Mouse (Mus musculus) G1E-ER4 (cell line): Measurements from ENCODE around the gene Tulp1. TPM values are rescaled to one million over a fixed set of nuclear protein-coding genes. Genes with fewer than 3 reads are reported as not detected.

Experiments
- GATA1 ChIP-seq: IDR thresholded peaks from one replicate; pipeline ENCODE4 v1.8.0; 2012; ENCODE audit warnings: low read length, inconsistent platforms
- polyA plus RNA-seq: library from polyadenylated mRNA; stranded (reverse); fragments of >175 nt; gene quantifications from 2 replicates; pipeline ENCODE4 v1.2.3, GENCODE M21; 2012

Gene Tulp1
- polyA plus RNA-seq, 1 experiment = 0.29 TPM

DNA sequence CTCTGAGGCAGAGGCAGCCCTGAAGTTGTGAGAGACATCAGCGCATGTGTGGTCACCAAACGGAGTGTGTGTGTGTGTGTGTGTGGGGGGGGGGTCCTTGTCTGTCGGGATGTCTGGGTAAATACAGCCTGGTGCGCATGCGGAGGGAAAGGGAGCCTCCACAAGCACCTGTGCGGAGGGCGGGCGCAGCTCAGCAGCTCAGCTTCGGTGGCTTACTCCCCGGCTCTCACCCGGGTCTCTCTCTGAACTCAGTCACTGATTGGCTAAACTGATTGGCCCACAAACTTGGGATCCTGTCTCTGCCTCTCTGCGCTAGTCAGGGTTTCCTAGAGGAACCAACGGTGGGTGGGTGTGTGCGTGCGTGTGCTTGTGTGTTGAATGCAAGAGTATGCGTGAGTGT, 9.5 kb upstream of the Tulp1 start:
- no peak for TF ChIP-seq GATA1

DNA sequence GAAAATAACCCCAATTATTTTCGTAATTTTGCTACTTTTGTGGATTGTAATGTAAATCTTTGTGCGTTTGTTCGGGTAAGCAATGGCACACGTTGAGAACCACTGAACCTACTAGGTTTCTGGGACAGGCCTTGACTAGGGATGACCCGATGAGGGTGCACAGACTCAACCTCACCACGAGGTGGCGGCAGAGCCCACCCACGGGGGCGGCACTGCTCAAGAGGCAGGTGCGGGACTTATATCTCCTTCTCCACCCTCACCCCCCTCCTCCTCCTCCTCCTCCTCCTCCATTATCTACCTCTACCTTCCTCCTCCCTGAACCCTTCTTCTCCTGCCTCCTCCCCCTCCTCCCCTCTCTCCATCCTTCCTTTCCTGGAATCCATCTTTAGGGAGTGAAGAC, 8.8 kb upstream of the Tulp1 start:
- no peak for TF ChIP-seq GATA1

DNA sequence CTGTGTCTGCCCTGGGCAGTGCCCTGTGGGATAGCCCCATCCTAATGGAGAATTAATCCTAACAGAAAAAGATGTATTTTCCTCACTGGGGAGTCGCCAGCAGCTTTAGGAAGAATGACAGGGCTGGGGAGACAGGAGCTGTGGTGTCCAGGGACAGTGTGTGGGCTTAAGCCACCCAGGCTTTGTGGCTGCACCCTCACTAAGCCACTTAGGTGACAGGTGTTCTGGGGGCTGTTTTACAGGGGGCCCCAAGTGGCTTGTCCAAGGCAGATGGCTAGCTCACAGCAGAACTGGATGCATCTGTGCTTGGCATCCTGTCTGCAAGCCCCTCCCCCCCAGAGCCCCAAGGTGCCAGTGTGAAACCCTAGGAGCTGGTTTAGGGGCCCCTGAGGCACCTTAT, 6.9 kb upstream of the Tulp1 start:
- TF ChIP-seq GATA1 = no peak

DNA sequence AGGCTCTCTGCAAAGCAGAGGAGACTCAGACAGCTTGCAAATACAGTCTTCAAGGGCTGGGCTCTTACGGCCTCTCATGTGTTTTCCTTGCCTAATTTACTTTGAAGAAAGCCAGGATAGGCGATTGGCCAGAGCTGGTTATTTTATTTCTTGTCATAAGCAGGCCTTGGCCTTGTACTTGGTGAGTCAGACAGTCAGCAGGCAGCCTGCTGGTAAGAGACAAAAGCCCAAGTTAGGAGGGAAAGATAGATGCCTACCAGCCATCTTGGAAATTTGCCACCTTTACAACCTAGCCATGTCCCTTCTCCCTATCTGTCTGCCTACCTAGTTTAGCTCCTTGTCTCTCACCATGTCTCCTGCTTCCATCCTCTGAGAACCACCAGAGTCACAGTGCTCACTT, 6.3 kb upstream of the Tulp1 start:
- TF ChIP-seq GATA1 = no peak

DNA sequence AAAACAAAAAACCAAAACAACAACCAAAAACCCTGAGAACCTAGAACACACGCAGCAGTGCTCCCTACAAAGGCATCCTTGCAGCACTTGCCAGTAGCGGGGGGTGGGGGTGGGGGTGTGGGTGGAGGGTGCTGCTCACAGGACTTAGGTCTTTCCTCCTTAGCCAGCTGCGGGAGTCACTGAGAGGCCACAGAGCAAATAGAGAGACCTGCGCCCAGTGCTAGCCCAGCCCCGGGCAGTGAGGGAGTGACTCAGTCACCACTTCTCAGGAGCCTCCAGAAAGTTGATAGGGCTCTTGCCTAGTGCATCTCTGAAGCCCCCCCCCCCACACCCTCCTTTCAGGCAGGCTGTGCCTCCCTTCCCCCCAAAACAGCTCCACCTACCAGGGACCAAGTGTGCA, 4.0 kb upstream of the Tulp1 start:
- no peak for TF ChIP-seq GATA1

DNA sequence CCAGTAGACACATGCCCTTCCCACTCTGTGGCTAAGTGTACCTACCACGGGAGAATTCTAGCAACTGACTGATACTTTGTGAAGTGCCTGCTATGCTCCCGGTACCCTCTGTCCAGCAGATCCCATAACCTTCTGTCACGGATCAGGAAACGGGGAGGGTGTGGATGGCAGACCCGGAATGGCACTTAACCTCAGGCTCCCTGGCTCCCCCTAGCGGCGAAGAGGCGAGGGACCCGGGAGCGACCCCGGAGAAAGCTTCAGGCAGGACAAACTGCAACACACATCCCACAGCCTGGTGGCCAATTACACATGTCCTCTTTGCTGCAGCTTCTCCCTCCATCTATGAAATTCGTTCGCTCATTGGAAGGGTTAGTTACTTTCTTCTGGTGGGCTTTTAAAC, 3.4 kb upstream of the Tulp1 start:
- no peak for TF ChIP-seq GATA1

DNA sequence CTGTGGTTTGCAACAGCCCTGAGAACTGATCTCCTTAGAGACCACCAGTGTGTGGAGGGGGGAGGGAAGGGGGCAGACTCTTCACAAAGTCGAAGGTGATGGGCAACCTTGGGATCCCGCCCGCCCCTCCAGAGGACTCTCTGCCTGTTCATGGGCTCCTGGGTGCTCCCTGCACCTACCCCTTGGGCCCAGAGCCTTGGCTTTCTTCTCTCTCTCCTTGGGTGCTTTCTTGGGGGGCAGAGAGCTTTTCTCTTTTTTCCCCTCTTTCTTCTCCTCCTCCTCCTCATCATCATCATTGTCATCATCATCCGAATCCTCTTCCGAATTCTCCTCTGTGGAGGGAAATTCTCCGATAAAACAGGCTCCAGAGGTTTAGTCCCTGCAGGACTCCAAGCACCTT, 1.5 kb downstream of the Tulp1 start:
- TF ChIP-seq GATA1 = no peak

DNA sequence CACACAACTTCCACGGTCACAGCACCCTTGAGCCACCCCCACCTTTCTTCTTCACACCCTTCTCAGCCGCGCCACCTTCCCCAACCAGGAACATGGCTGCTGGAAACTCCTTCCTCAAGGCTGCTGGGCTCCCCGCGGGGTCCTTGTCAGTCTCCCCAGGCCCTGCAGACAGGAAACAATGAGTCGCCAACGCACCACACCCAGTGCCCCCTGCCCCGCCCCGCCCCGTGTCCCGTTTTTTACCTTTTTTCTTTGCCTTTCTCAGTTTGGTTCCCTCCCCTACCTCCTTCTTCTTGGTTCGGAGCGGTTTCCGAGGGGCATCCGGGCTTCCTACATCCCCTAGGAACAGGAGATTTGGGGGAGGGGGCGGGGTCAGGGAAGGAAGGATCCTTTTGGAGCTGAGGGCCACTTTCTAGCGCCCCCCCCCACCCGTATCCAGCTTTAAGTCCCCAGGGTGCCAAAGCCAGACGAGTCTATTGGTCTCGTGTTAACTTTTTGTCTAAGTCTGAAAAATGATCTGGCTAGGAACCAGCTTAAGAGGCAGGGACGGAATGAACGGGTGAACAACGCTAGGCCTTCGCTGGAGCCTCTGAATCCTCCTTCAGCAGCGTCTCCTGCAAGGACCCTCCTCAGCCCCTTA, 2.2 kb downstream of the Tulp1 start:
- TF ChIP-seq GATA1 = no peak

DNA sequence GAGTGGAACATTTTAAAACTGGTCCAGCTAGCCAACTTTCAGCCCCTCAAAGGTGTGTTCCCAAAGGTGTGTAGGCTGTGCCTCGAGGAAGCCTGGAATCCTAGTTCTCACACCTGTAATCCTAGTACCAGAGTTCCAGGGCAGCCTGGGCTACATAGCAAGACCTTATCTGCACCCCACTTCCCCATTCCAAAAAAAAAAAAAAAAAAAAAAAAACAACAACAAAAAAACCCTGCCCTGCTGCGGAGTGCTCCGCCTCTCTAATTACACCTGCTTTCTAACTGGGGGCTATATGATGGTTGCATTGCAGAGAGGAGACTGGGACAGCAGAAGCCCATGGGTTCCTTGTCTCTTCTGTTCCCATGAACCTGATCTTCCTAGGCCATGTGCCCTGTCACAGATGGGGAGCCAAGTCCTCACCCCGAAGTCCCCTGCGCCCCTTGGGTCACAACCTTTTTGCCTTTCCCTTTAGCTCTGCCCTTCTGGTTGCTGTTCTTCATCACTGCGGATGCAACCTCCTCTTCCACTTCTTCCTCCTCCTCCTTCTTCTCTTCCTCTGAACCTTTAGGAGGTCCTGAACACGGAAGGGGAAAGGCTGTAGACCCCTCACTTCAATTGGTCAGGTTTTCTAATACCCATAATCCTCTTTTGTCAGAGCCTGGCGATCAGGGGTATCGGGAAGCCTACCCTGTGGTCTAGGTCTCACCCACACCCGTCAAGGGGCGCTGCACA, 2.9 kb downstream of the Tulp1 start:
- no peak for TF ChIP-seq GATA1

DNA sequence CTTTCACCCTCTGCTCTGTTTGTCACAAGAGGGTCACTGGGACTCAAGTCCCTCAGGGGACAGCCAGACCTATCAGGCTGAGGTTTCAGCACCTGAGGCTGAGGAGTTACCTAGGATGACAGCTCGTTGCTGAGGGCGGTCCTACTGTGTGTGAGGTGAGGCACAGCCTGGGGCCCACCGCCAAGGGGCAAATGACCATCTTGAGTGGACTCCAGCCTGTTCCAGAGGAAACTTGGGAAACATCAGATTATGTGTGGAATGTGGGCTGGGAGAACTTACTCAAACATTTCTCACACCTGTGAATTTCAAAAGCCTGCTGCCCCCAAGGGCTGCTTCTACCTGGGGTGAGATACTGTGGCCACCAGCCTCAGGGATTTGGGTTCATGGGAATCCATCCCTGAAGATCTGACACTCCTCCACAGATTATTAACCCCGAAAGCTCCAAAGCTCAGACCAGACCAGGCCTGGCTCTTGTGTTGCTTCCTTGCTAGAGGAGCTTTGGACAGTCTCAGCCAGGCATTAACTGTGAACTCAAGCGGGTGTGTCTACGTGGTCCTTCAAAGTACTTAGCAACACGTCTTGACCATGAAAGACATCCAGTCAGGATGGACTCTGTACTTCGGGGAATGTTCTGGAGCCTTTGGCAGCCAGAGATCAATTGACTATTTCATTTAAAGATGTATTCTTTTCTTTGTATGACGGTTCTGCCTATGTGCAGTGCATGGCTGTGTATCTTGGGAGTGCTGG, 4.3 kb downstream of the Tulp1 start:
- no peak for TF ChIP-seq GATA1

DNA sequence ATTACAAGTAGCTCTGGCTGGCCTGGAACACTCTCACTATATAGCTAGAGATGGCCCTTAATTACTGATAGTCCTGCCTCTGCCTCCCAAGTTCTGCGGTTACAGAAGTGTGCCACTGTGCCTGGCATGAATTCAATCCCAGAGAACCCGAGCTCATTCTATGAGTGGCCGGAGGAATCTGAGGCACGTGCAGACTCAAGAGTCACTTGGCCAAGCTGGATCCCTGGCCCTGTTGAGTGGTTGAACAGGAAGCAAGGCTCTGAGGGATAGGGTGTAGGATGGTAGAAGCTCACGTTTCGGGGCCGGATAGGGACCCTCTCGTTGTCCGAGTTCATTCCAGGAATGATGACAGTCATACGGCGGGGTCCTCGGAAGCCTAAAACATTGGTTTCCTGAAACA, 9.2 kb downstream of the Tulp1 start:
- TF ChIP-seq GATA1 = no peak

DNA sequence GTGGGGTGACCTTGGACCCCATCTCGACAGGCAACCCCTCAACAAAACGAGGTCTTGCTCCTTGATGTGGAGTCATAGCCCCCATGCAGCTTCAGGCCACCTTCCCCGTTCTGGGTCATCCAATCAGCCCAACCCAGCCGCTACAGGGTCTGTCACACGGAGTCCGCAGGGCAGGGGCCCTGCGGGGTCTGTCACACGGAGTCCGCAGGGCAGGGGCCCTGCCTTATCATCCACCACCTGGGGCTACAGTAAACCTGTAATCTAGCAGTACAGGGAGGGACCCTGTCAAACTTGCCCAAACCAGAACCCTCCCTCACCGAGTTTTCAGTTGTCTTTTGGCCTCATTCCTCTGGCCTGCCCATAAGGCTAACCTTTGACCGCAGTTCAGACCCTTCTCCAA, 13.0 kb downstream of the Tulp1 start:
- no peak for TF ChIP-seq GATA1

DNA sequence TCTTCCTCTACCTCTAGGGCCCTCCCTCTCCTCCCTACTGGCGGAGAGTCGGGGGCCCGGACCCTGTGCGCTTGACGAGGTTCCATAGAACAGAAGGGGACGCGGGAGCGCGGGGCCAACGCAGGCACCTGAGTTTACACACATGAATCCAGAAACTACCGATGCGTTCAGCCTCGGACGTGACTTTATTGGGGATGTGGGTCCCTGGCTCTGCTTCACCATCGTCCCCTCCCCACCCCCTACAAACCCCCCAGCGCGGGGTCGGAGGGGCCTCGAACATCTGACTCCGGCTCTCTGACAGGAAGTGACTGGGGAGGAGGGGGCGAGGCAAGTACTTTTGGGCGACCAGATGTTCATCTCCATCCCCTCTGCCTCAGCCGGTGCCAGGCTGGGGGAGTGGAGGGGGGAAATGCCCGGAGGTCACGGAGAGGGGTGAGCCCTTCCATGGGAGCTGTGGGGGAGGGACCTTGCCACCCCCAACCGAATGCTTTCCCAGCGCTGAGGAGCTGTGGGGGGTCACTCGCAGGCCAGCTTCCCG, 13.6 kb downstream of the Tulp1 start:
- no peak for TF ChIP-seq GATA1

DNA sequence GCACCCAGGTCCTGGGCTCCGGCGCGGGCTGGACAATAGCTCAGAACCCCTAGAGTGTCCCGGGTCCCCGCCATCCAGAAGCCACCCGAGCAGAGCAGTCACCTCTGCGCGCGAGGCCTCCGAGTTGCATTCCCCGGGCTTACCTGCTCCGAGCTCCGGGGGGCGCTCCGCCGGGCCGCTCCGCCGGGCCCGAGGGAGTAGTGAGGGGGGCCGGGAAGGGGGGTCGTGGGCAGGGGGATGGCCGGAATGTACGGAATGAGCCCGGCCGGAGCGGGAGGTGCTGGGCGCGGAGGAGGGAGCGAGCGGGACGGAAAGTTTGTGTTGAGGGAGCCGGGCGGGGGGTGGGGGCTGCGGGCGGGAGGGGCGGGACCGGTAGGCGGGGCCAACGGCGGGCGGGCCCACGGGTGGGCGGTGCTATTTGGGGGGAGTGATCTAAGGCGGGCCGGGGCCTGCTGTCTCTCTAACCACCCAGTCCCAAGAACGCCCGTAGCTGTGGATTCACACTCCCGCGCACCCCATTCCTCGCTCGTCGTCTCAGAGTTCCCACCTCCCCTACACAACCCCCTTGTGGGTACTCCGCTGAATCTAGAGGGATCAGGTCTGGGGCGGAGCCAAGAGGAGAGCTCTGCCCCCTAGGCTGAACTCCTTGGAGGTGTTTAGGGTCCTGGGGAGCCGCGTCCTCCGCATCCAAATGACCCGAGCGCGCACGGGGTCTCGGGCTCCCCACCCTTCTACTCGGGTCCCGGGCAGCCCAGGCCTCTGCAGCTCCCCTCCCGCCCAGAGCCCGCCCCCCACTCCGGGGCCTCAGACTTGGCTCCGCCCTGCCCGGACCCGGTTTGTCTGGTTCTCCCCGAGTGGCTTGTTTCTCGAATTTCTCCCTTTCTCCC, 14.3 kb downstream of the Tulp1 start, which contains the start of gene Tead3:
Gene Tead3, minus strand, starts transcription at position 352 of the 887 bp plus-strand sequence.
- TF ChIP-seq GATA1 = no peak

DNA sequence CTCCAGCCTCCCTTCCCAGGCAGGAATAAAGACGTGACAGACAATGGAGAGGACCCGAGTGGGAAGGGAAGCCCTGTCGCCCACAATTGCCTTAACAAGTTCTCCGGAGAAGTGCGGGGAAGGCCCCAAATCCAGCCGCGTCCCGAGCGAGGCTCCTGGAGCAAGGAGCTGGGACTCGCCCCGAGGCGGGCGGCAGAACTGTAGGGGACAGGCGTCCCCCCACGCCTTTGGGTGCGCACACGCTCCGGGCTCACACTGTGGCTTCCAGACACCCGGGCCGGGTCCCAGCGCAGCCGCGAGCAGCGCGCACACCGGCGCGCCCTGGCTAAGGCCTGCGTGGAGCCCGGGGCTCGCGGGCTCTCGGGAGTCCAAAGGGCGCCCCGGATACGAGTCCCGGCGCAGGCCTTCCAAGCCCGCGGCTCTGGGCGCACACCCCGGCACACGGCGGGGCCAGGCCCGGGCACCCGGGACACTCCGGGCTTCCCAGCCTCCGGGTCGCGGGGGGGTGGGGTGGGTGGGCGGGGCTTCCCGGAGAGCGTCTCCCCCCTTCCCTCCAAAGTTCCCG, 15.0 kb downstream of the Tulp1 start:
- no peak for TF ChIP-seq GATA1
